Mouse (Mus musculus) brain, embryonic 14.5 days (tissue): ENCODE measurements at regions not wholly inside any gene's neighbourhood (a gene's known extent, or its start where the extent isn't known, plus 50 kb on each side); places are given as distances from the start of the nearest gene placed in this dataset.

Experiments
- CTCF ChIP-seq: fragments of 200-500 bp; IDR thresholded peaks from 2 replicates; pipeline ENCODE4 v1.5.1; 2012; ENCODE audit warnings: inconsistent platforms, mild to moderate bottlenecking, moderate library complexity, borderline replicate concordance; ENCODE audit not compliant: insufficient read depth, insufficient read length; ENCODE audit errors: extremely low read depth
- POLR2A ChIP-seq: fragments of 200-500 bp; IDR thresholded peaks from 2 replicates; pipeline ENCODE4 v1.6.1; 2012; ENCODE audit warnings: mild to moderate bottlenecking, inconsistent platforms, borderline replicate concordance; ENCODE audit not compliant: poor library complexity, insufficient read depth, insufficient read length, severe bottlenecking; ENCODE audit errors: extremely low read depth

DNA sequence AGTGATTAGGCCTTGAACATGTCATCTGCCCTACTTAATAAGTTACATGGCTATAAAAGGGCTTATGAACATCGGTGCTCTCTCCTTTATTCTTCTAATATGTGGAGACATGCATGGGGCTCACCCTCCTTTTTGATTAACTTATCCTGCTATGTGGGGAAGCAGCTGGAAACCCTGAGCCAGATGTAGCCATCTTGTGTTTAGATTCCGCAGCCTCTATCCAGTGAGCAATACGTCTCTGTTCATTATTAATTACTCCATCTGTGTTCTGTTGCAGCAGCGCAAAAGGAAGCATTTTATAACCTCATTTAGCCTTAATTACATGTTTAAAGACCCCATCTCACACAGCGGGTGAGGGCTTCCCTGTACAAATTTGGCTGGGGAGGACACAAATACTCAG is 129.6 kb downstream of the Fam124b start:
- TF ChIP-seq CTCF, result no peak
- no peak for TF ChIP-seq POLR2A
